Mouse (Mus musculus) right cerebral cortex, postnatal 10 days (tissue): ENCODE data around the gene Cdc34.
"Not testable (repeated sequence)": the region's sequence is repeated elsewhere in the genome, so short reads cannot be mapped to it uniquely, and the experiment has no call there.

Experiments used
- DNase-seq, 2 experiments: peaks; one replicate each; pipeline ENCODE4 v3.0.0; 2021; ENCODE audit warnings: low spot score in 2 of 2

Gene Cdc34

GRCm38 (mm10) chr10:79695231-79696128, 13.5 kb downstream of the Cdc34 start:
- peak in 1 of 2 experiments; percentile 80 for DNase-seq

- no peak for DNase-seq
These were observed 14.2 kb downstream of the Cdc34 start for GRCm38 (mm10) chr10:79696129-79696651.

- DNase-seq: peak in 1 of 2 experiments; percentile 60
These were observed 15.9 kb downstream of the Cdc34 start for GRCm38 (mm10) chr10:79697916-79698315.

- DNase-seq: no peak
These were observed 16.5 kb downstream of the Cdc34 start for GRCm38 (mm10) chr10:79698459-79698858.

- no peak for DNase-seq
These were observed 18.7 kb downstream of the Cdc34 start for GRCm38 (mm10) chr10:79700676-79701075.

GRCm38 (mm10) chr10:79701443-79702129, 19.6 kb downstream of the Cdc34 start:
- peak in 1 of 2 experiments; percentile 43 for DNase-seq

- DNase-seq: not testable (repeated sequence)
These were observed 21.0 kb downstream of the Cdc34 start for GRCm38 (mm10) chr10:79702970-79703369.

- DNase-seq: no peak
These were observed 21.5 kb downstream of the Cdc34 start for GRCm38 (mm10) chr10:79703541-79703940.

- DNase-seq: peak; percentile 99
These were observed 22.3 kb downstream of the Cdc34 start, which contains the start of gene Bsg for GRCm38 (mm10) chr10:79704065-79704969. TSS of gene Bsg (plus strand) at chr10:79704491.

- no peak for DNase-seq
These were observed 23.0 kb downstream of the Cdc34 start for GRCm38 (mm10) chr10:79704970-79705360.

- DNase-seq: no peak
These were observed 24.0 kb downstream of the Cdc34 start for GRCm38 (mm10) chr10:79705951-79706350.

- no peak for DNase-seq
These were observed 24.6 kb downstream of the Cdc34 start for GRCm38 (mm10) chr10:79706406-79707094.

GRCm38 (mm10) chr10:79707162-79707561, 25.2 kb downstream of the Cdc34 start:
- DNase-seq: no peak

- no peak for DNase-seq
These were observed 25.8 kb downstream of the Cdc34 start for GRCm38 (mm10) chr10:79707759-79708158.

- DNase-seq: no peak
These were observed 26.7 kb downstream of the Cdc34 start for GRCm38 (mm10) chr10:79708668-79709067.

- no peak for DNase-seq
These were observed 27.3 kb downstream of the Cdc34 start for GRCm38 (mm10) chr10:79709307-79709706.

- no peak for DNase-seq
These were observed 30.0 kb downstream of the Cdc34 start for GRCm38 (mm10) chr10:79712029-79712428.

GRCm38 (mm10) chr10:79712499-79713126, 30.6 kb downstream of the Cdc34 start:
- DNase-seq: peak; percentile 84 to 87

GRCm38 (mm10) chr10:79713163-79713562, 31.2 kb downstream of the Cdc34 start:
- DNase-seq: peak in 1 of 2 experiments; percentile 44

- no peak for DNase-seq
These were observed 33.0 kb downstream of the Cdc34 start for GRCm38 (mm10) chr10:79714996-79715395.
